Mouse (Mus musculus): ENCODE data around the gene Epm2a. TPM values are rescaled to one million over a fixed set of nuclear protein-coding genes. Genes with fewer than 3 reads are reported as not detected.

Epm2a gene
- total RNA-seq, 2 experiments from 2014 or later, result 30.2 to 32.2 TPM

GRCm38 (mm10) chr10:11420071-11420470 lies 76.9 kb downstream of the Epm2a start:
- peak; percentile 22 to 63 for DNase-seq (ENCODE audit: low spot score in 2 of 2)

- DNase-seq (ENCODE audit: low spot score in 2 of 2), result no peak
Observed at GRCm38 (mm10) chr10:11429059-11429812, 86.0 kb downstream of the Epm2a start.

- no peak for DNase-seq (ENCODE audit: low spot score in 2 of 2)
Observed at GRCm38 (mm10) chr10:11436961-11437360, 93.8 kb downstream of the Epm2a start.

GRCm38 (mm10) chr10:11438461-11438860 lies 95.3 kb downstream of the Epm2a start:
- no peak for DNase-seq (ENCODE audit: low spot score in 2 of 2)

DNA sequence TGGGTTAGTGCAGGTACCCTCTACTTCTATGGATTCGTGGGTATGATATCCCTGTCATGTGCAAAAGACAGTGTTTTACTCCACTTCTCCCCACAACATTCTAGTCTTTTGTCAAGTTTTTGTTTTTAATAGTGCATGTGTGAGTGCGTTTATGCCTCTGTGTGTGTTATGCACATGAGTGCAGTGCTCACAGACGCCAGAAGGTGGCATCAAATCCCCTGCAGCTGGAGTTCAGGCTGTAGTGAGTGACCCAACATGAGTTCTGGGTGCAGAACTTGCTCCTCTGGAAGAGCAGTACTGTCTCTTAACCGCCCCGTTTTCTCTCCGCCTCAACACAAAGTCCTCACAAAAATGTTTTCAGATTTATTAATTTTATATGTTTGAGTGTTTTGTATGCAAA lies 96.1 kb downstream of the Epm2a start:
- no peak for DNase-seq (ENCODE audit: low spot score in 2 of 2)

- peak; percentile 74 to 93 for DNase-seq (ENCODE audit: low spot score in 2 of 2)
Observed at GRCm38 (mm10) chr10:11449556-11450305, 106.5 kb downstream of the Epm2a start.

- no peak for DNase-seq (ENCODE audit: low spot score in 2 of 2)
Observed at GRCm38 (mm10) chr10:11452537-11452936, 109.3 kb downstream of the Epm2a start.

- peak in 1 of 2 experiments; percentile 13 for DNase-seq (ENCODE audit: low spot score in 2 of 2)
Observed at GRCm38 (mm10) chr10:11457445-11457844, 114.2 kb downstream of the Epm2a start.

- DNase-seq (ENCODE audit: low spot score in 2 of 2), result peak; percentile 11 to 38
Observed at GRCm38 (mm10) chr10:11491956-11492355, 148.8 kb downstream of the Epm2a start.

Other genes starting within 250 kb of the Epm2a start
- gene Shprh, start 194.0 kb upstream of the Epm2a start, total RNA-seq (2021), result 10 to 100 TPM; 37.2 to 37.8 TPM
- 1 to 10 TPM; 8.2 to 8.8 TPM for gene Fbxo30, start 62.1 kb upstream of the Epm2a start, total RNA-seq (2021)

Data from layer of hippocampus, adult 18-20 months (tissue).